Mouse (Mus musculus) thymus, adult 2 months (tissue): Measurements from ENCODE around the gene Ccno. TPM values are rescaled to one million over a fixed set of nuclear protein-coding genes. Genes with fewer than 3 reads are reported as not detected.
A peak's percentile ranks its signal among the peaks of the same experiment; 100 is the strongest.

Experiments
- DNase-seq: peaks from one replicate; pipeline ENCODE4 v3.0.0; 2021
- H3K27ac ChIP-seq: fragments of 200-500 bp; 2 replicates; pipeline ENCODE4 v1.5.1; 2012; ENCODE audit warnings: low read length, control low read depth; ENCODE audit not compliant: control insufficient read depth, insufficient read depth
- H3K27me3 ChIP-seq: fragments of 200-500 bp; 2 replicates; pipeline ENCODE4 v1.6.1; 2012; ENCODE audit warnings: mild to moderate bottlenecking, low read length, moderate library complexity, mixed read lengths; ENCODE audit not compliant: control insufficient read depth, insufficient read depth
- H3K36me3 ChIP-seq: fragments of 200-500 bp; 2 replicates; pipeline ENCODE4 v1.6.1; 2012; ENCODE audit warnings: mild to moderate bottlenecking, low read length, moderate library complexity; ENCODE audit not compliant: control insufficient read depth, insufficient read depth
- H3K4me1 ChIP-seq: fragments of 200-500 bp; replicated peaks from 2 replicates; pipeline ENCODE4 v1.6.1; 2012; ENCODE audit warnings: low read length; ENCODE audit not compliant: control insufficient read depth, insufficient read depth
- H3K4me3 ChIP-seq: fragments of 200-500 bp; 2 replicates; pipeline ENCODE4 v1.5.1; 2012; ENCODE audit warnings: mild to moderate bottlenecking, low read length, control low read depth, moderate library complexity; ENCODE audit not compliant: control insufficient read depth, insufficient read depth
- CTCF ChIP-seq: fragments of 200-500 bp; IDR thresholded peaks from 2 replicates; pipeline ENCODE4 v1.5.1; 2012; ENCODE audit warnings: mild to moderate bottlenecking, control low read depth, low read length, moderate library complexity, borderline replicate concordance; ENCODE audit not compliant: control insufficient read depth, poor library complexity, insufficient read depth; ENCODE audit errors: extremely low read depth
- POLR2A ChIP-seq: fragments of 200-500 bp; IDR thresholded peaks from 2 replicates; pipeline ENCODE4 v1.6.1; 2012; ENCODE audit warnings: mild to moderate bottlenecking, low read length, control low read depth, moderate library complexity; ENCODE audit not compliant: control insufficient read depth, poor library complexity, insufficient read depth; ENCODE audit errors: extremely low read depth
- WGBS: fragments of 180-500 bp; shearing (Covaris S2); methylation state at CpG from one replicate; pipeline ENCODE4 v1.1.7; 2018; 5-methylcytosine and 5-hydroxymethylcytosine counted together
- polyA plus RNA-seq: library from polyadenylated mRNA; depleted of rRNA; stranded (reverse); fragments of >200 nt; gene quantifications from 2 replicates; pipeline ENCODE4 v1.2.3, GENCODE M21; 2012

Ccno gene
- polyA plus RNA-seq, 1 experiment: 3.9 TPM

GRCm38 (mm10) chr13:112964421-112964820 is 23.2 kb upstream of the Ccno start:
- no peaks in the 10 kb centered on the region for H3K27me3 ChIP-seq
- TF ChIP-seq POLR2A (no peak), CTCF (no peak)
- H3K4me3 ChIP-seq: no peak overlapping the region
- no peak overlapping the region for H3K27ac ChIP-seq
- no peak for DNase-seq
- peaks cover 14% of the 10 kb centered on the region for H3K36me3 ChIP-seq
- no peaks in the 10 kb centered on the region for H3K4me1 ChIP-seq
- WGBS: 97% methylated on average over 12 of the region's 12 CpGs

GRCm38 (mm10) chr13:112967267-112967666 is 20.3 kb upstream of the Ccno start:
- no peak overlapping the region for H3K4me3 ChIP-seq
- peaks cover 8% of the 10 kb centered on the region for H3K36me3 ChIP-seq
- no peaks in the 10 kb centered on the region for H3K4me1 ChIP-seq
- no peaks in the 10 kb centered on the region for H3K27me3 ChIP-seq
- DNase-seq: no peak
- H3K27ac ChIP-seq: no peak overlapping the region
- 95% methylated on average over 5 of the region's 5 CpGs for WGBS
- TF ChIP-seq CTCF (no peak), POLR2A (no peak)

- TF ChIP-seq POLR2A: no peak
- TF ChIP-seq CTCF: no peak
- 31% methylated on average over 10 of the region's 10 CpGs for WGBS
- no peak for DNase-seq
- no peak overlapping the region for H3K27ac ChIP-seq
- peak overlapping the region; percentile 22 for H3K4me3 ChIP-seq
- no peaks in the 10 kb centered on the region; the same call in 1 of the 2 replicates for H3K27me3 ChIP-seq
- H3K36me3 ChIP-seq: no peaks in the 10 kb centered on the region
- H3K4me1 ChIP-seq: peaks cover 5% of the 10 kb centered on the region
Measured at GRCm38 (mm10) chr13:112976720-112977119, 10.9 kb upstream of the Ccno start.

- peaks cover 23% of the 10 kb centered on the region for H3K4me1 ChIP-seq
- no peak overlapping the region for H3K27ac ChIP-seq
- TF ChIP-seq POLR2A: no peak
- no peak for TF ChIP-seq CTCF
- H3K27me3 ChIP-seq: peaks cover 28% of the 10 kb centered on the region
- no peaks in the 10 kb centered on the region for H3K36me3 ChIP-seq
- 37% methylated on average over 18 of the region's 18 CpGs for WGBS
- no peak for DNase-seq
- no peak overlapping the region for H3K4me3 ChIP-seq
Measured at GRCm38 (mm10) chr13:112985605-112986450, 1.8 kb upstream of the Ccno start.

- DNase-seq: no peak
- Histone ChIP-seq H3K27me3 (peaks cover 28% of the 10 kb centered on the region), H3K27ac (no peak overlapping the region), H3K4me1 (peaks cover 23% of the 10 kb centered on the region), H3K36me3 (no peaks in the 10 kb centered on the region), H3K4me3 (no peak overlapping the region)
- TF ChIP-seq POLR2A (no peak), CTCF (no peak)
- WGBS: 7% methylated on average over 17 of the region's 17 CpGs
Measured at GRCm38 (mm10) chr13:112986451-112986950, 1.1 kb upstream of the Ccno start.

- Histone ChIP-seq H3K4me3 (peak overlapping the region; percentile 47), H3K36me3 (no peaks in the 10 kb centered on the region), H3K27me3 (peaks cover 28% of the 10 kb centered on the region), H3K27ac (no peak overlapping the region), H3K4me1 (peaks cover 23% of the 10 kb centered on the region)
- WGBS: under 1% methylated on average over 39 of the region's 39 CpGs
- DNase-seq: no peak
- no peak for TF ChIP-seq POLR2A
- no peak for TF ChIP-seq CTCF
Measured at GRCm38 (mm10) chr13:112987991-112988390, 389 bp downstream of the Ccno start.

- TF ChIP-seq CTCF (no peak), POLR2A (no peak)
- 4% methylated on average over 19 of the region's 19 CpGs for WGBS
- Histone ChIP-seq H3K27me3 (peaks cover 35% of the 10 kb centered on the region), H3K36me3 (no peaks in the 10 kb centered on the region), H3K4me3 (peak overlapping the region; percentile 27), H3K27ac (no peak overlapping the region), H3K4me1 (peaks cover 29% of the 10 kb centered on the region)
- peak; percentile 10 for DNase-seq
Measured at GRCm38 (mm10) chr13:112988866-112989265, 1.3 kb downstream of the Ccno start.
